Mouse (Mus musculus) neural tube, embryonic 12.5 days (tissue): ENCODE measurements around the gene Tspan18. TPM values are rescaled to one million over a fixed set of nuclear protein-coding genes. Genes with fewer than 3 reads are reported as not detected.

ENCODE experiments used
- ATAC-seq: fragments of 200-750 bp; cut with Nextera tagmentation; 2 replicates; pipeline ENCODE4 v1.8.0; 2017; ENCODE audit warnings: low read depth, mild to moderate bottlenecking, moderate TSS enrichment, moderate library complexity; ENCODE audit not compliant: low FRiP score
- H3K27ac ChIP-seq: fragments of 300-500 bp; sonication (generic); 2 replicates; pipeline ENCODE4 v1.5.1; 2016
- H3K27me3 ChIP-seq: fragments of 300-500 bp; sonication (generic); replicated peaks from 2 replicates; pipeline ENCODE4 v1.6.1; 2016; ENCODE audit warnings: mild to moderate bottlenecking
- H3K36me3 ChIP-seq: fragments of 300-500 bp; sonication (generic); 2 replicates; pipeline ENCODE4 v1.6.1; 2016; ENCODE audit warnings: mild to moderate bottlenecking
- H3K4me1 ChIP-seq: fragments of 300-500 bp; sonication (generic); 2 replicates; pipeline ENCODE4 v1.6.1; 2016
- H3K4me2 ChIP-seq: fragments of 300-500 bp; sonication (generic); replicated peaks from 2 replicates; pipeline ENCODE4 v1.6.1; 2016; ENCODE audit warnings: mild to moderate bottlenecking
- H3K4me3 ChIP-seq: fragments of 300-500 bp; sonication (generic); 2 replicates; pipeline ENCODE4 v1.5.1; 2016
- H3K9ac ChIP-seq: fragments of 300-500 bp; sonication (generic); 2 replicates; pipeline ENCODE4 v1.6.1; 2016; ENCODE audit warnings: mild to moderate bottlenecking
- H3K9me3 ChIP-seq: fragments of 300-500 bp; sonication (generic); 2 replicates; pipeline ENCODE4 v1.6.1; 2016; ENCODE audit warnings: mild to moderate bottlenecking
- WGBS: fragments of 180-500 bp; shearing (Covaris S2); methylation state at CpG from one replicate; pipeline ENCODE4 v1.1.7; 2016; 5-methylcytosine and 5-hydroxymethylcytosine counted together
- polyA plus RNA-seq: library from polyadenylated mRNA; unstranded; fragments of >200 nt; fragmentation: Nextera tagmentation; extraction: Ambion mirVana; gene quantifications from 2 replicates; pipeline ENCODE4 v1.2.1, GENCODE M21; 2016

Tspan18 gene
- polyA plus RNA-seq, 1 experiment from 2014 or later, result 53.9 TPM

DNA sequence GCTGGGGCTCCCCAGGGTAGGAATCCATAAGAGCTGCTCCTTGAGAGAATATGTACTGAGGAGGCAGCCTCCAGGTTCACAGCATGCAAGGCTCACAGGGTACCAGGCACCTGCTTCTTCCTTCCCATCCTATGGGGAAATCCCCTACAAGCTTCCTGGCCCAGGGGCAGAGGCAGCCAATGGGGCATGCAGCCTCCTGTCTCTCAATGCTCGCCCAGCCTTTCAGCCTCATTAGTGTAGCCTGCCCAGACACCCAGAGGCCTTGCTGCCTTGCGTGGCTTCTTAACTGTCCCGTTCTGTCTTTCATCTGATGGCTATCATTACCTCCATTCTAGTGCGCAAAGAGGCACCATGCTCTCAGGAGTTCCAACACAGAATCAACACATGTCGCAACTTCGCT is 85.2 kb downstream of the Tspan18 start:
- no peak overlapping the region for H3K4me2 ChIP-seq
- H3K36me3 ChIP-seq, result 0 out of 2 replicates have a peak, but pooled peaks cover 3% of the 10 kb centered on the region
- WGBS, result 65% methylated on average over 6 of the region's 6 CpGs
- H3K4me1 ChIP-seq, result peaks cover 50% of the 10 kb centered on the region
- no peaks in the 10 kb centered on the region for H3K27me3 ChIP-seq
- no peak for ATAC-seq
- H3K4me3 ChIP-seq, result no peak overlapping the region
- 0 out of 2 replicates have a peak overlapping the region, but pooled peaks have one; percentile 42 for H3K27ac ChIP-seq
- H3K9me3 ChIP-seq, result no peaks in the 10 kb centered on the region
- peak overlapping the region; percentile 3; the same call in 1 of the 2 replicates for H3K9ac ChIP-seq

DNA sequence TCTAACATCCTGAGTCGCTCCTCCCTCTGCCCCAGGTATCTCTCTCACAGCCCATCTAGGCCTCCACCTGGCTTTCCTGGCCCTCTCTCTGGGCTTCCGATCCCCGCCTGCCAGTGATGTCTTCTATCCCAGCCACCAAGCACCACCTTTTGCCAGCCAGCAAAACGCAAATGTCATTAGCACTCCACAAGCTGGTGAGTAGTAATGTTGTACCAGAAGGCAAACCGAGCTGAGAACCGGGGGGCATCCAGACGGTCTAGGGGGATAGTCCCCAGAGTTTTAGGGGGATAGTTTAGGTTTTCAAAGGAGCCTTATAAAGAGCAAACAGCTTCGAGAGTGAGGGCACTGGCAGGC is 90.2 kb downstream of the Tspan18 start:
- WGBS, result 81% methylated on average over 8 of the region's 8 CpGs
- no peak overlapping the region for H3K9ac ChIP-seq
- H3K4me1 ChIP-seq, result peaks cover 29% of the 10 kb centered on the region

DNA sequence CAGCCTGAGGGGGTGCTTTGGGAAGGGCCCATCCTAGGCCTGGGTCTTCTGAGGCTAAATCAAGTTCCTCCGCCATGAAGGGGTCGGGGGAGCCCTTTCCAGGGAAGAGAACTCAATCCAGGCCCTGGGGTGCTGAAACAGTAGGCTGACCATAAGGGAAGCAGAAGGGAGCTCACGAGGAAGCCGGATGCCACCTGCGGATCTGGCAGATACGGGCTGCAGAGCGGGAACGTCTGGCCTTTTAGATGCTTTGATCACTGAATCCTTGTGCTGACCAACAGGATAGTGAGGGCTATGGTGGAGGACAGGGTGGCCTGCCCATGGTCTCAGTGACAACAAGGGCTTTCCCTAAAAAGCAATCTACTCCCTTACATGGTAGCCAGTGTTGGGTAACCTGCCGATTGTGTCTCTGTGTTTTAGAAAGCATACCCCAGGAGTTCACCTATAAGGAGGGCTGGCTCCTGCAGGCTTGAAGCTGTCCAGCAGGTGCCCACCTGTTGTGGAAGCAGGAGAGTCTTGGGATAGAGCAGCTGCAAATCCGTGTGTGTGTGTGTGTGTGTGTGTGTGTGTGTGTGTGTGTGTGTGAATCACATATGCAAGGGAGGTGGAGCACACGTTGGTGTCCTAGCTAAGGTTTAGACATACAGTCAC is 90.7 kb downstream of the Tspan18 start:
- peaks cover 25% of the 10 kb centered on the region for H3K4me1 ChIP-seq
- no peak overlapping the region for H3K4me3 ChIP-seq
- no peak for ATAC-seq
- peaks cover 6% of the 10 kb centered on the region; the same call in 1 of the 2 replicates for H3K36me3 ChIP-seq
- H3K27me3 ChIP-seq, result no peaks in the 10 kb centered on the region
- 80% methylated on average over 11 of the region's 11 CpGs for WGBS
- no peaks in the 10 kb centered on the region for H3K9me3 ChIP-seq
- H3K27ac ChIP-seq, result no peak overlapping the region
- no peak overlapping the region for H3K4me2 ChIP-seq
- H3K9ac ChIP-seq, result no peak overlapping the region

More for the DNA sequence above, 90.2 kb downstream of the Tspan18 start:
- H3K4me3 ChIP-seq, result no peak overlapping the region
- H3K36me3 ChIP-seq, result peaks cover 6% of the 10 kb centered on the region; the same call in 1 of the 2 replicates
- ATAC-seq, result no peak
- no peak overlapping the region for H3K27ac ChIP-seq
- H3K9me3 ChIP-seq, result no peaks in the 10 kb centered on the region
- no peaks in the 10 kb centered on the region for H3K27me3 ChIP-seq
- H3K4me2 ChIP-seq, result no peak overlapping the region

DNA sequence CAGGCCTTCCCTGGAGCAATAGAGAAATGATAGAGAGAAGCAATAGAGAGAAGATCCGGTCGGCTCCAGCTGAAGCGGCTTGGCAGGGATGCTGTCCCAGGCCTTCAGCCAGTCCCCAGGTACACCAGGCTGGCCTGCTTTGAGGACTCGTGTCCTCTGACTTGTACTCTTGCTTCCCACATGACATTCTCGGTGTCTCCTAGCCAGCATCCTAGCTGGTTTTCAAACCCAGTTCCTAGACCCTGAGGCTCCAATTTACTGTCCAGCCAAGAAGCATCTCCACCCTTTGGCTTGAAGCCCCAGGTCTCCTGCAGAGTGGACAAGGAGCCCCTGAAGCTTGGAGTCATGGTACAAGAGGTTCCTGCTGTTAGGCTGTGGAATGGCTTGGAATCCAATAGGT is 92.1 kb downstream of the Tspan18 start:
- WGBS, result 86% methylated on average over 5 of the region's 5 CpGs
- H3K27ac ChIP-seq, result no peak overlapping the region
- H3K9ac ChIP-seq, result no peak overlapping the region
- H3K9me3 ChIP-seq, result no peaks in the 10 kb centered on the region
- no peak overlapping the region for H3K4me2 ChIP-seq
- no peaks in the 10 kb centered on the region for H3K27me3 ChIP-seq
- H3K4me1 ChIP-seq, result peaks cover 21% of the 10 kb centered on the region
- peaks cover 11% of the 10 kb centered on the region; the same call in 1 of the 2 replicates for H3K36me3 ChIP-seq
- no peak for ATAC-seq
- H3K4me3 ChIP-seq, result no peak overlapping the region

DNA sequence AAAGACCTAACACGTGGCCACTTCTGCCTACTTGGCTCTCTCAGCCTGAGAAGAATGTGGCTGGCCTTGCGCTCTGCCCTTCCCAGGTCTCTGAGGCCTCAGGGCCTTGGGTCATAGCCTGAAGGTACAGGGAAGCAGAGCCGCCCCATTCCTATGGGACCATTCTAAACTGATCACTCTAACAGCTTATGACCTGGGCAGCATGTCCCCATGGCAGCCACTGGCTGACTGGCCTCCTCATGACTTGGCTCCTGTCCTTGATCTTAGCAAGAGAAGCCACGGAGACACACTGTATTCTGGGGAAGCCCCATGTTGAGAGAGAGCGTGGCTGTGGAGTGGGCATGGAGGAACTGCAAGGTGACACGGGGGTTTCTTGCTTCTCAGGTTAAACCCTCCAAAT is 95.4 kb downstream of the Tspan18 start:
- no peak for ATAC-seq
- peaks cover 12% of the 10 kb centered on the region; the same call in 1 of the 2 replicates for H3K36me3 ChIP-seq
- H3K4me1 ChIP-seq, result peaks cover 21% of the 10 kb centered on the region
- no peak overlapping the region for H3K9ac ChIP-seq
- H3K9me3 ChIP-seq, result no peaks in the 10 kb centered on the region
- H3K27ac ChIP-seq, result no peak overlapping the region
- WGBS, result 88% methylated on average over 6 of the region's 6 CpGs
- no peak overlapping the region for H3K4me3 ChIP-seq
- H3K4me2 ChIP-seq, result no peak overlapping the region
- H3K27me3 ChIP-seq, result no peaks in the 10 kb centered on the region

DNA sequence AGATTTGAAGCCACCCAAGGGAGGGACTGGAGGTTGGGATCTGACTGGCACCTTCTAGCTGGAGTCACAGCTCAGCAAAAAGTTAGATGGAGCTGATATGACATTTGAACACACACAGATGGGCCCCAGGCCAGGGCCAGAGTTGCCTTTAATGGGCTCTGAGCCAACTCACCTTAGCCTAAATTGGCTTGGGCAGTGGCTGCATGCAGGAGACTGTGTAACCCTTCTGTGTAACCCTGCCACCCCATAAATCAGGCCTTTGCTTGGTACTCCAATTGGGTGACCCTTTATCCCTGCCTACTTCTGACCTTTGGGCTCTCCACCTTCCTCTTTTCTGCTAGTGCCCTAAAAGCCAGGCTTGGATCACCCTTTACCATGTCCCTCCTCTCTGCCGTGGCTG is 97.2 kb downstream of the Tspan18 start:
- H3K4me1 ChIP-seq, result peaks cover 23% of the 10 kb centered on the region
- H3K27me3 ChIP-seq, result no peaks in the 10 kb centered on the region
- ATAC-seq, result no peak
- H3K36me3 ChIP-seq, result peaks cover 12% of the 10 kb centered on the region; the same call in 1 of the 2 replicates
- no peaks in the 10 kb centered on the region for H3K9me3 ChIP-seq
- H3K4me3 ChIP-seq, result no peak overlapping the region
- WGBS, result 74% methylated on average over 1 of the region's 1 CpGs
- no peak overlapping the region for H3K4me2 ChIP-seq
- H3K9ac ChIP-seq, result no peak overlapping the region
- H3K27ac ChIP-seq, result no peak overlapping the region

DNA sequence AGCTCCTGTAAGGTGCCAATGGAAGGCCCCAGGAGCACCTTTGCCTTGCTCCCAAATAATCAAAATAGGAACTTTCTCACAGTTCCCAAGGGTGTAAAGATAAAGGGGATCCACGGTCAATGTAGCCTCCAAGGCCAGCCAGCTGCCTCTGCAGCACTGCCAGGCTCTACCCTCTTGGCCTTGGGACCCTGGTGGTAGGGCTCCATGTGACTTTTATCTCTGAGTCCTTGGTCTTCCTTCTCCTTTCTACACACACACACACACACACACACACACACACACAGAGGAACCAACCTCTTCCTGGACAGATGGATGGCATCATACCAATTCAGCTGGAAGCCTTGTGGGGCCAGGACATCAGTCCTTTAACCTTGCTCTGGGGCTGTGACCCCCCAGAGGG is 102.2 kb downstream of the Tspan18 start:
- 64% methylated on average over 1 of the region's 1 CpGs for WGBS
- Histone ChIP-seq H3K27ac (no peak overlapping the region), H3K4me3 (no peak overlapping the region), H3K27me3 (no peaks in the 10 kb centered on the region), H3K4me1 (peaks cover 47% of the 10 kb centered on the region), H3K9ac (no peak overlapping the region), H3K9me3 (no peaks in the 10 kb centered on the region), H3K36me3 (0 out of 2 replicates have a peak, but pooled peaks cover 3% of the 10 kb centered on the region), H3K4me2 (no peak overlapping the region)
- no peak for ATAC-seq

DNA sequence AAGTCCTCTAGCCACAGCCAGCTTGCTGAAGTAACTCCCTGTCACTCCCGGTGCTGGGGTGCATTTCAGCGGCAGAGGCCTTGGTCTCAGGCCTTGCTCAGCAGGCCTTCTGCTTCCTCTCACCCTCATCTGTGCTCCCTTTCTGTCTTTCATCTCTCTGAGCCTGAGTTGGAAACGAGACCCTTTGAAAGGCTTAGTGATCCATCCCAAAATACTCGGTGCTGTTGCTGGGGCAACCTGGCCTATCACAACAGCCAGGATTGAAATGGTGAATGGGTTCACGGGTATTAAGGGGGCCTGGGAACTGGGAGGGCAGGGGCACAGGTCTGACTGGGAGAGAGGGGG is 105.9 kb downstream of the Tspan18 start:
- Histone ChIP-seq H3K4me1 (peaks cover 63% of the 10 kb centered on the region), H3K4me3 (no peak overlapping the region)

DNA sequence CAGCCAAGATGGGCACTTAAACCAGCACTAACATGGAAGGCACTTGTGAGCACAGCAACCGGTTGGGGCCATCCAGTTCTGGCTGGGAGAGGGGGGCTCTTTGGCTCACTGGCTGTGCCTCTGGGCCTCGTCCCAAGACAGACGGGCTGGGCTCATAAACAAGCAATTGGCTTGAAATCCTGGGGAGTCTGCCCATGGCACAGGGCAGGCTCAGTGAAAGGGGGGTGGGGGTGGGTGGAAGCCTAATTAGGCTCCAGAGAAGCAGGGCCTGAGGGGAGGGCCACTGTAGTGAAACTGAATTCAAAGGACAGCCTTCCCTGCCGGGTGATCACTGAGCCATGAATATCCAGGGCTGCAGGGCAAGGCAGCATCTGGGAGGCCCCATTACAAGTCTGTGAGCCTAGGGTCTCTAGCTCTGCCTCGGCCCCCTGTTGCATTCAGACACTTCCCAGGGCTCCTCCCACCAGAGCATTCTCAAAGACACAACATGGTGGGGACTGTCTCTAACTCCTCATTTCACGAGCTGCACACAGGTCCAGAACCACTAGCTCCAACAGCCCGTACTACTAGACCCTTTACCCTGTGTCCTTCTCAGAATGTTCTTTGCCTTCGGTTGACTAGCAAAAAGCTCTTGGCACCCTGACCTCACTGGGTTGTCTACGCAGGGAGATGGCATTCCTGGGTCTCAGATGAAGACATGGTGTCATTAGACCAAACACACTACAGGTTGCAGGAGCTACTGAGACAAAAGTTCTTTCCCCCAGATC is 106.4 kb downstream of the Tspan18 start:
- 8% methylated on average over 9 of the region's 9 CpGs for WGBS

More for the DNA sequence above, 105.9 kb downstream of the Tspan18 start:
- Histone ChIP-seq H3K36me3 (peaks cover 2% of the 10 kb centered on the region; the same call in 1 of the 2 replicates), H3K27ac (peak overlapping the region; percentile 83), H3K9me3 (no peaks in the 10 kb centered on the region), H3K27me3 (no peaks in the 10 kb centered on the region), H3K4me2 (peak overlapping the region; percentile 46), H3K9ac (no peak overlapping the region)
- WGBS, result 2% methylated on average over 5 of the region's 5 CpGs
- peak; percentile 44 for ATAC-seq

DNA sequence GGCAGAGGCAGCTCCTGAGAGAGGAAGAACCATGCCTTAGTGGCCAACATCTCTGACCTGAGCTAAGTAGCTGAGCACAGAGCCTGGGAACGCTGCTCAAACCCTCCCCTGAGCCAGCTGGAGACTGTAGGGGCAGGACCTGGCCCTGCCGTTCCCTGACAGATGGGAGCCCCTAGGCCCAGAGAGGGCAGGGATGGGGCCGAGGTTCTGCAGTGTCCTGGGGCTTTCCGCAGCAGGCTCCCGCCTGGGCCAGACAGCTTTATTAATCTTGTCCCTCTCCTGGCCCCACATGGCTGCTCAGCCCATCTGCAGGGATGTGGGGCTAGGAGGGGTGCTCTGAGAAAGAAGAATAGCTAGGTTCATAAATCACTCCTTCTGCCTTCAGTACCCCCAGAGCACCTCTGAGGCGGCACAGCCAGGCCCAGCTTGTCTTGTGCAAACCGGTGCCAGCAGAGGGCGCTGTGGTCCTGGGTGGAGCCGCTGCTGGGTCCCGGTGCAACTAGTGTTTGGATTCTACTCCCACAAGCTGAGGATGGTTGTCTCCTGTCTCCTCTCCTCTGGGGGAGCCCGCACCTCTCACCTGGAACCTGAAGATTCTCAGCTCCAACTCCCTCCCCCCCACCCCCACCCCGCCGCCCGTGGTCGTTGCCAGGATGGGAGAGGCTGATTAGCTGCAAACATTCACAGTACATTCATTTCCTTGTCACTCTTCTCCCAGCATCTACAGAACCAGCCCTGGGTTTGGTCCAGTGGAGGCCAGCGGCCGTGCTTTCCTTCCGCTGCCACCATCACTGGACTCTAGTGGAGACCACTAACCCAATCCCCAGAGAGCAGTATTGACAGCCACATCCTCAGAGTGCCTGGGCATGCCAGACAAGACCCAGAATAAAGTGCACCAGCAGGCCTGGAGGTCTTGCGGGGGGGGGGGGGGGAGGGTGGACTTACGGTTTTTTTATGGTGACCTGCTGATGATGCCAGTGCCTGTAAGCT is 107.4 kb downstream of the Tspan18 start:
- H3K27me3 ChIP-seq, result no peaks in the 10 kb centered on the region
- peak overlapping the region; percentile 46 for H3K4me2 ChIP-seq
- no peaks in the 10 kb centered on the region for H3K9me3 ChIP-seq
- 3% methylated on average over 20 of the region's 20 CpGs for WGBS
- H3K27ac ChIP-seq, result peak overlapping the region; percentile 83
- ATAC-seq, result peak; percentile 71
- peaks cover 58% of the 10 kb centered on the region for H3K4me1 ChIP-seq
- H3K4me3 ChIP-seq, result no peak overlapping the region; the same call in 1 of the 2 replicates
- 0 out of 2 replicates have a peak overlapping the region, but pooled peaks have one; percentile 3 for H3K9ac ChIP-seq
- peaks cover 15% of the 10 kb centered on the region for H3K36me3 ChIP-seq

More for the DNA sequence above, 106.4 kb downstream of the Tspan18 start:
- Histone ChIP-seq H3K36me3 (peaks cover 8% of the 10 kb centered on the region; the same call in 1 of the 2 replicates), H3K4me1 (peaks cover 64% of the 10 kb centered on the region), H3K4me3 (no peak overlapping the region), H3K4me2 (peak overlapping the region; percentile 46), H3K9me3 (no peaks in the 10 kb centered on the region), H3K27ac (peak overlapping the region; percentile 83), H3K27me3 (no peaks in the 10 kb centered on the region), H3K9ac (no peak overlapping the region)
- peak; percentile 84 for ATAC-seq

DNA sequence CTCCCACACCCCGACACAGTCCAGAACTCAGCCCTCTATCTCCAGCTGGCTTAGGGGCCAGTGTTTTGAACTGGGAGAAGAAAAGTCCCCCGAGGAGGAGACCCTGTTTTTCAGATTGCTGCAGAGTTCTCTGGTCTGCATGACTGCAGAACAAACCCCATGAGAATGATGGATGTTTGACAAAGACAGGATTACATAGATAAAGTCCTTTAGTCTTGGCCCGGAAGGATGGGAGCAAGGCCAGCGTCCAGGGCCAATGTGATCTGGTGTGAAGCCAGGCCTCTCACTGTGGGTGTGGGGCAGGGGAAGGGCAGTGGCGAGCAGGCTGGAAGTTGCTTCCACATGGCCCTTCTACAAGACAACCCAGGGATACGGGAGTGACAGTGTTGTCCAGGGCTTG is 110.8 kb downstream of the Tspan18 start:
- H3K4me3 ChIP-seq, result no peak overlapping the region
- peaks cover 41% of the 10 kb centered on the region for H3K4me1 ChIP-seq
- H3K9me3 ChIP-seq, result no peaks in the 10 kb centered on the region
- H3K36me3 ChIP-seq, result peaks cover 34% of the 10 kb centered on the region
- H3K27me3 ChIP-seq, result no peaks in the 10 kb centered on the region
- H3K9ac ChIP-seq, result no peak overlapping the region
- WGBS, result 77% methylated on average over 6 of the region's 6 CpGs
- no peak overlapping the region for H3K27ac ChIP-seq
- H3K4me2 ChIP-seq, result no peak overlapping the region
- ATAC-seq, result no peak
